Mouse (Mus musculus): Measurements from ENCODE around the gene Igf2bp2.

- no peak for TF ChIP-seq CTCF (IDR thresholded peaks at IDR 0.05; ENCODE audit: control insufficient read depth, insufficient read depth, insufficient replicate concordance, low read depth, low read length)
- no peak for TF ChIP-seq POLR2A (IDR thresholded peaks at IDR 0.05; ENCODE audit: control insufficient read depth, low read depth, low read length)
Measured at GRCm38 (mm10) chr16:22119524-22119923, 43.6 kb downstream of the Igf2bp2 start.

All from testis, adult 2 months (tissue).